Mouse (Mus musculus) embryo, embryonic 10 days (tissue): ENCODE measurements around the gene Dydc2.
"Not testable (repeated sequence)": the region's sequence is repeated elsewhere in the genome, so short reads cannot be mapped to it uniquely, and the experiment has no call there.

Experiments used
- DNase-seq: peaks from one replicate; pipeline ENCODE4 v3.0.0-alpha.2; 2015; ENCODE audit warnings: low spot score

The Dydc2 gene

DNA sequence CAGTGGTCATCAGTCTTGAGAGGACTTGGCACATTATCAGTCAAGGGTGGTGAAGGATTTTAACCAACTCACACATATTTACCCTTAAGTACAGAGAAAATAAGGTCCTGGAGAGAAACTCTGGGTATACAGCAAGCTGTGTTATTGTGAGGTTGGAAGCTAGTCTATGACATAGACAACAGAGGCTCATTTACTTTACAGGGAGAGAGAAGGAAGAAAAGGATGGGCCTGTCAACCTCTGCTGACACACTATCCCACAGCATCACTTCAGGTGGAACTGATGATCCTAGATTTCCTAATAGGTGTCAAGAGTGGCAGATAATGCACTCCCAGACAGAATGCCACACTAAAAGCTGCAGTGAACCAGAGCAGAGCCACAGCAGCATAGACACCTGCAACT is at the start of gene Dydc2:
Dydc2 (minus strand) TSS at position 101 of the 400 bp plus-strand sequence.
- DNase-seq = no peak

GRCm38 (mm10) chr14:41116271-41116670 is 47.3 kb upstream of the Dydc2 start:
- DNase-seq = no peak

- no peak for DNase-seq
Observed at GRCm38 (mm10) chr14:41112944-41113343, 43.9 kb upstream of the Dydc2 start.

GRCm38 (mm10) chr14:41111031-41111668 is 42.1 kb upstream of the Dydc2 start:
- DNase-seq = no peak

GRCm38 (mm10) chr14:41104853-41105444 is 35.9 kb upstream of the Dydc2 start, which contains the start of gene Mat1a:
Mat1a (plus strand) TSS chr14:41105035.
- DNase-seq = no peak

DNA sequence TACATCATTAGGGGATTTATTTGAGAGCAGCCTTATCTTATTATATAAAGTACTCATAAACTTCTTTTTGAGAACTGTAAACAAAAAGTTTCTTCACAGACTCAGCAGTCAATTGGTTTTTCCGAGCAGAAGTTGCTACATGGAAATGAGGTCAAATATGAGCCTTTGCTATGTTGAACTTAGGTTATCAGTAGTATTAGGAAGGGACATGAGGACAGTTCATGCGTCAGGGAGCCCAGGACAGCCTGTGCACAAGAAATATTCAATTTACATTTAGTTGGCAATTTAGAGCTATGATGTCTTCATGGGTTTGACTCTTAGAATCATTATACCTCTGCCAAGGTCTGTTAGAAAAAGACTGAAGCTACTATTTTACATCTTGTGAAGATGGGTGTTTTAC is 33.3 kb upstream of the Dydc2 start:
- no peak for DNase-seq

DNA sequence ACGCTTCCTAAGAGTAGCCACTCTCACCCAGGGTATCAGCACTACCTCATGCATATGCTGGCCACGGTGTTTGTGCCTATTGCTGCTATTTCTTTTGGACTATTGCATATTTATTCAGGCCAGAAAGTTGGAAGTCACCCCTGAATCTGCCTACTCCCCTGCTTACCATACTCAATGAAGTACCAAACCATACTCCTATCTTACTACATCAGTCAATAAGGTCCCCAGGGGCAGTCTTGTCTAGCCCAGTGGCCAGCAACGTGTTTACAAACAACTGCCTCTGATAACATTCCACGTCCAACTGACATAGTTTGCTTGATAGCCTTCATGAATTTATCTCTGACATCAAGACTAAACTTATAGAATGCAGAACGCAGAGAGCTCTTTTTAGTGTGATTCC is 32.2 kb upstream of the Dydc2 start:
- DNase-seq = no peak

- no peak for DNase-seq
Observed at GRCm38 (mm10) chr14:41100712-41101111, 31.7 kb upstream of the Dydc2 start.

GRCm38 (mm10) chr14:41098726-41099125 is 29.7 kb upstream of the Dydc2 start:
- no peak for DNase-seq

DNA sequence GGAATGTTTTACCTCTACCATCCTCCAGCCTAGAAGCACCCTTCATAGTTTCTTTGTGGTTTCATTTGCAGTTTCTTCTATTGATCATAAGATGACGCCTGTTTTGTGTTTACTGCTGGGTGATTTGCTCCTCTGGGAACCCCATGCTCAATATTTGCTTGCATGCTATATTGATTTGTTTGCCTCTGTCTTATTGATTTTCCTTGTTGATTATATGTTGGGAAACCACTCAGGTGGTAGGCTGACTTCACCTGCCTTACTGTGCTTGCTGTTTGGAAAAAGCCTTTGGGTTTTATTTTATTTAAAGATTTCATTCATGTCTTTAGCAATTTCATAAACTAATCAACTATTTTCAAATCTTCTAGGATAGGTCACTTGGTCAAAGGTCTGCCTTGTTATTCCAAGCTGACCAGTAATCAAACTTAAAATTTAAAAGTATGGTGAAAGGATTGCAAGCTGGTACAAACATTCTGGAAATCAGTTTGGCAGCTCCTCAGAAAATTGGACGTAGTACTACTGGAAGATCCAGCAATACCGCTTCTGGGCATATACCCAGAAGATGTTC is 27.4 kb upstream of the Dydc2 start:
- no peak for DNase-seq

DNA sequence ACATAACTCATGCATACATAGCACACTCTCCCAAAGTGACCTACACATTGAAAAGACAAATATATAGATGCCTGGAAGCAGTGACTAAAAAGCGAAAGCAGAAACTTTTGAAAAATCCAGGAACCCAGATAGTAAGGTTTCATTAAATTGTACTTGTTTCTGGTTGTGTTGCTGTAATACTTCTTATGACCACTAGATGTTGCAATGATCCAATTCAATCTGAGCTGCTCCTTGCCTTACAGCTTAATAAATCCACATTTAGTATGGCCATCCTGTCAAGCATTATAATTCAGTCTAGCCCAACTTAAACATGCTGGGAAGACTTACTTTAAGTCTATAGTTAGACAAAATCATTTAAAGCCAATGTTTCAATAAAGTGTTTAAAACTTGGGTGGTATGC is 25.1 kb upstream of the Dydc2 start:
- DNase-seq = peak; percentile 30

DNA sequence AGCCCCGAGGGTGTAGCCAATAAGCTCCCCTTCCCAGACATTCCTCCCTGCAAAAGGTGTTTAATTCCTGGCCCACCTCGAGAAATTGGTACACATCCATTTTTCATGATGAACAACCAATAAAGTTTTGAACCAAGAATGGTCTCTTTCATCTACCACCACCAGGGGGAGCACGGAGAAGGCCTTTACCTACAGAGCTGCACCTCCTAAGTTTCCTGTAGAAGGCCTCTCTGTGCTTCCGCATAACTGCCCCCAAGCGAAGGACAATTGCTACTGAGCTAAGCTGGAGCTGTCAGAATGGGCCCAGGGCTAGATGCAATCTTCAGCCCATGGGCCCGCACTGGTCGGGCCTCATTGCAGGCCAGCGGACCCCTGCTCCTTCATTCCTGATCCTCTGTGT is 21.8 kb upstream of the Dydc2 start:
- DNase-seq = peak; percentile 55

GRCm38 (mm10) chr14:41087509-41087908 is 18.5 kb upstream of the Dydc2 start:
- peak; percentile 14 for DNase-seq

- no peak for DNase-seq
Observed at GRCm38 (mm10) chr14:41082408-41082807, 13.4 kb upstream of the Dydc2 start.

DNA sequence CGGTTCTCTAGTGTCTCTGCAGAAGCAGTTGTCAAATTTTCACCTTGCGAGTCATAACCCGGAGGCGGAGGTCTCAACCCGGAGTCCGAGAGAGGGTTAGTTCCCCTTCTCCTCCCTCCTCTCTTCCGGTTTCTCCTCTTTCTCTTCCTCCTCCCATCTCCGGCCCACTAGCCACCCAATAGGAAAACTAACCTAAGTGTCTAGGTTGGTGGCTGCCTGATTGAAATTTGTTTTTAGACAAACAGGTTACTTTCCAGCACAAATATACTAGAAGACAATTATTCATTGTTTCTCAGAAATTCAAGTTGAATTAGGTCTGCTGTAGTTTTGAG is 3.9 kb upstream of the Dydc2 start:
- DNase-seq = no peak

DNA sequence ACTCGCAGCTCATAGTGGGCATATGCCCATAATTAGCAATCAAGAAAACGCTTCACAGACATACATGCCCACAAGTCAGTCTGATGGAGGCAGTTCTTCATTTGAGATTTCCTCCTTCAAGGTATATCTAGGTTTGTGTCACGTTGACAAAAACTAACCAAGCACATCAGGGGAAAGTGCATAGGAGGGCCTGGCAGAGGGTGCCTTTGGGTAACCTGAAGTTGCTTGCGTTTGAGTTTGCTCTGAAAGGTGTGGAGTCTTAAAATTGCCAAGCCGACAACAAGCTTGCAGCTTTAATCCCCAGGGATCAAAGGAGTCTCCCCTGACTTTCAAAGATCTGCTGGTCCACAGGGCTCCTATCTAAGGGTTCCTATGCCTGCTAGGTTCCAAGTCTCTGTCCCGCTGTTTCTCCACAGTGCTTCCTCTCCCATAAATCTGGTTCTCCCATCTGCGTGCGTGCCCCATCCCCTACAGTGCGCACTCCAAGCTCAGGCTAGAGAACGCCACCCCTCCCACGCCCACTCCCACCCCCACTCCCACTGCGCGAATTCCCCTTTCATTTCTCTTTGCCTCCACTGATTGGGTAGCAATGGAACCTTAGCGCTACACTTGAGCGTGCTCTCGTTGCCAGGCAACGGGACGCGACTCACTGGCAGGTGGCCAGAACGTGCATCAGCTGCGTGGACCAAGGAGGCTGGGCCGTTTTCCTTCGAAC is 3.4 kb upstream of the Dydc2 start, which contains the start of gene Dydc1:
Dydc1 (plus strand) TSS at position 683 of the 715 bp plus-strand sequence.
- DNase-seq = peak; percentile 82

- no peak for DNase-seq
Observed at GRCm38 (mm10) chr14:41070343-41070742, 1.3 kb upstream of the Dydc2 start.

DNA sequence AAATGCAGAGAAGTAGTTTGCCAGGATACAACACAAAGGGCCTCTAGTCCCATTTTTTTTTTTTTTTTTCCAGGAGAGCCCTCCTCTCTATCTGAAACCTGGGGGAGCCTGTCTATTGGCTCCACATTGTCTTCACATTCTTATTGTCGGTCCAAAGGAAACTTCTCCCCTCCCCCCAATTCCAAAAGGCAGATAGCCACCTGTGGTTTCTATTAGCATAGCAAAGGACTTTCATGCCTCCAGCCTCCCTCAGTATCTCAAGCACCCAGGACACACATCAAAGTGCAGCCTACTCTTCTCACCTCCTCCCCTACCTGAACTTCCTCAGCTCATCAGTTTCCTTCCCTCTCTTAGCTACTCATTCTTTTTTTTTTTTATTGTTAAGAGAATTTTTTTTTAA is 2.6 kb downstream of the Dydc2 start:
- no peak for DNase-seq

DNA sequence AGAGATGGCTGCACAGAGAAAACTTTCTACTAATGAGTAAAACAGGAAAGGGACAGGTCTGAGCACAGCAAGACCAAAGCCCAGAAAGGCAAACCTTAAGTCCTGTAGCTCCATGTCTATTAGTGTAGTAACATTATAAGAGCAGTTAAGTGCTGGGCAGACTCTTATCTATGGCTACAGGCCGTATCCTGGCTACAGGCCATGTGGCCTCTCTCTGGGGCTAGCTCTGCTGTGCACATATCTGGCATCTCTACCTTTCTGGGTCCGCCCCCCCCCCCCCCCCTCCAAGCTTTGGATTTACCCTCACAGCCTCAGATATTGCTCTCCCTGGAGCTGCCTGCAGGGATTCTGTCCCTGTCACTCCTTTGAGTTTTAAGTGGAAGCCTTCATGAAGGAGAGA is 3.8 kb downstream of the Dydc2 start:
- DNase-seq = no peak

DNA sequence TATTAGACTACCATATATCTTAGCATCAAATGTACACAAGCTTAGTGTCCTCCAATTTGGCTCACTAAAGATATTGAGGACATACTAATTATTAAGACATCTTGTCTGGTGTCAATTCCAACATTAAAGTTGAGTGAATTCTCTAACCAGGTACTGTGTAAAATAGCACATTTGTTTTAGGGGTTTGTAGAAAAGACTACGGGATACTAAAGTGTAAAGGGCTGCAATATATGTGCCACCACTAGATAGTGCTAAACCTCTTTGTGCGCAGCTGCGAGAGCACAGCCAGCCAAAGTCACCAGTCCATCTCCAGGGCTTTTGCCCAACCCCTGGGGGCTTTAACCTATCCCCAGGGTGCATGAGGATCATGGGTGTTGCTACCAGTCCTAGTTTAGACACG is 15.8 kb downstream of the Dydc2 start:
- DNase-seq = not testable (repeated sequence)

GRCm38 (mm10) chr14:41052481-41052880 is 16.5 kb downstream of the Dydc2 start:
- no peak for DNase-seq

- DNase-seq = no peak
Observed at GRCm38 (mm10) chr14:41050471-41050870, 18.5 kb downstream of the Dydc2 start.

- no peak for DNase-seq
Observed at GRCm38 (mm10) chr14:41047402-41047801, 21.6 kb downstream of the Dydc2 start.
